Mouse (Mus musculus) stomach, postnatal 0 days (tissue): ENCODE measurements at regions not wholly inside any gene's neighbourhood (a gene's known extent, or its start where the extent isn't known, plus 50 kb on each side); places are given as distances from the start of the nearest gene placed in this dataset.

Source experiments
- ATAC-seq: fragments of 200-750 bp; cut with Nextera tagmentation; 2 replicates; pipeline ENCODE4 v1.8.0; 2017; ENCODE audit not compliant: low FRiP score, low TSS enrichment
- DNase-seq: peaks from one replicate; pipeline ENCODE4 v3.0.0-alpha.2; 2016; ENCODE audit warnings: low spot score
- H3K27ac ChIP-seq: fragments of 300-500 bp; sonication (generic); replicated peaks from 2 replicates; pipeline ENCODE4 v1.5.1; 2014; ENCODE audit warnings: mild to moderate bottlenecking, control low read depth
- H3K27me3 ChIP-seq: fragments of 300-500 bp; sonication (generic); 2 replicates; pipeline ENCODE4 v1.6.1; 2014; ENCODE audit warnings: low read length; ENCODE audit not compliant: control insufficient read depth, insufficient read depth
- H3K36me3 ChIP-seq: fragments of 300-500 bp; sonication (generic); 2 replicates; pipeline ENCODE4 v1.6.1; 2014; ENCODE audit warnings: low read length, mixed read lengths; ENCODE audit not compliant: control insufficient read depth, insufficient read depth
- H3K4me1 ChIP-seq: fragments of 300-500 bp; sonication (generic); replicated peaks from 2 replicates; pipeline ENCODE4 v1.6.1; 2014; ENCODE audit warnings: antibody characterized with exemption; ENCODE audit not compliant: control insufficient read depth, insufficient read depth
- H3K4me2 ChIP-seq: fragments of 300-500 bp; sonication (generic); replicated peaks from 2 replicates; pipeline ENCODE4 v1.6.1; 2014; ENCODE audit warnings: low read depth, mild to moderate bottlenecking, control low read depth, moderate library complexity
- H3K4me3 ChIP-seq: fragments of 300-500 bp; sonication (generic); 2 replicates; pipeline ENCODE4 v1.5.1; 2014; ENCODE audit warnings: low read depth, low read length, control low read depth
- H3K9ac ChIP-seq: fragments of 300-500 bp; sonication (generic); 2 replicates; pipeline ENCODE4 v1.6.1; 2014; ENCODE audit warnings: mild to moderate bottlenecking, low read length, control low read depth, mixed read lengths
- H3K9me3 ChIP-seq: fragments of 300-500 bp; sonication (generic); 2 replicates; pipeline ENCODE4 v1.6.1; 2016; ENCODE audit warnings: low read length; ENCODE audit not compliant: control insufficient read depth
- CTCF ChIP-seq: IDR thresholded peaks from 2 replicates; pipeline ENCODE4 v1.5.1; 2016; ENCODE audit warnings: antibody characterized with exemption, low read depth, mild to moderate bottlenecking, moderate library complexity
- EP300 ChIP-seq: optimal IDR thresholded peaks from 2 replicates; pipeline ENCODE3; 2016; ENCODE audit warnings: antibody characterized with exemption
- WGBS: fragments of 180-500 bp; shearing (Covaris S2); extraction: QIAGEN DNeasy Blood & Tissue Kit; methylation state at CpG from one replicate; pipeline ENCODE4 v1.1.7; 2014; 5-methylcytosine and 5-hydroxymethylcytosine counted together

- Histone ChIP-seq H3K27ac (no peak overlapping the region), H3K27me3 (no peaks in the 10 kb centered on the region), H3K4me1 (no peaks in the 10 kb centered on the region), H3K4me2 (no peak overlapping the region), H3K4me3 (no peak overlapping the region), H3K36me3 (no peaks in the 10 kb centered on the region), H3K9me3 (no peaks in the 10 kb centered on the region), H3K9ac (no peak overlapping the region)
- ATAC-seq (no peak), DNase-seq (no peak)
- WGBS = 68% methylated on average over 7 of the region's 7 CpGs
- no peak for TF ChIP-seq CTCF
- no peak for TF ChIP-seq EP300
Observed at GRCm38 (mm10) chrX:12891468-12891867, 129.6 kb upstream of the Med14 start.

GRCm38 (mm10) chrX:12889482-12889808, 127.6 kb upstream of the Med14 start:
- H3K27me3 ChIP-seq = no peaks in the 10 kb centered on the region
- no peaks in the 10 kb centered on the region for H3K36me3 ChIP-seq
- no peak for TF ChIP-seq EP300
- no peak for TF ChIP-seq CTCF
- H3K4me1 ChIP-seq = no peaks in the 10 kb centered on the region
- WGBS = 33% methylated on average over 2 of the region's 3 CpGs
- no peak overlapping the region for H3K4me2 ChIP-seq
- H3K27ac ChIP-seq = no peak overlapping the region
- H3K4me3 ChIP-seq = no peak overlapping the region
- no peak overlapping the region for H3K9ac ChIP-seq
- ATAC-seq = no peak
- no peak for DNase-seq
- no peaks in the 10 kb centered on the region for H3K9me3 ChIP-seq

GRCm38 (mm10) chrX:12888708-12889481, 127.0 kb upstream of the Med14 start:
- TF ChIP-seq EP300 (no peak), CTCF (no peak)
- Histone ChIP-seq H3K9me3 (no peaks in the 10 kb centered on the region), H3K9ac (no peak overlapping the region), H3K4me3 (no peak overlapping the region), H3K36me3 (no peaks in the 10 kb centered on the region), H3K27ac (no peak overlapping the region), H3K4me1 (no peaks in the 10 kb centered on the region), H3K27me3 (no peaks in the 10 kb centered on the region), H3K4me2 (no peak overlapping the region)
- WGBS = 70% methylated on average over 3 of the region's 3 CpGs
- ATAC-seq (no peak), DNase-seq (no peak)

GRCm38 (mm10) chrX:12888010-12888707, 126.3 kb upstream of the Med14 start:
- Histone ChIP-seq H3K36me3 (no peaks in the 10 kb centered on the region), H3K9ac (no peak overlapping the region), H3K4me3 (no peak overlapping the region), H3K4me1 (no peaks in the 10 kb centered on the region), H3K4me2 (no peak overlapping the region), H3K27ac (no peak overlapping the region), H3K9me3 (no peaks in the 10 kb centered on the region), H3K27me3 (no peaks in the 10 kb centered on the region)
- WGBS = 55% methylated on average over 11 of the region's 11 CpGs
- DNase-seq = no peak
- no peak for TF ChIP-seq EP300
- no peak for TF ChIP-seq CTCF
- ATAC-seq = no peak

- DNase-seq = no peak
- H3K4me1 ChIP-seq = no peaks in the 10 kb centered on the region
- 48% methylated on average over 2 of the region's 2 CpGs for WGBS
Observed at GRCm38 (mm10) chrX:12887516-12887915, 125.6 kb upstream of the Med14 start.

More at GRCm38 (mm10) chrX:12887516-12887915, 125.6 kb upstream of the Med14 start:
- no peaks in the 10 kb centered on the region for H3K9me3 ChIP-seq
- H3K9ac ChIP-seq = no peak overlapping the region
- TF ChIP-seq CTCF (peak; percentile 48), EP300 (no peak)
- H3K36me3 ChIP-seq = no peaks in the 10 kb centered on the region
- ATAC-seq = no peak
- H3K4me3 ChIP-seq = no peak overlapping the region
- no peak overlapping the region for H3K4me2 ChIP-seq
- H3K27me3 ChIP-seq = no peaks in the 10 kb centered on the region
- H3K27ac ChIP-seq = no peak overlapping the region
